Mouse (Mus musculus) CH12.LX (cell line): Measurements from ENCODE around the gene Dner.

Experiments used
- CTCF ChIP-seq, 2 experiments: IDR thresholded peaks in 1 of 2; conservative IDR thresholded peaks in 1 of 2; 2 replicates each; pipeline ENCODE4 v1.5.1; 2011 to 2012; ENCODE audit warnings: low read depth in 2 of 2, low read length in 2 of 2, improper control_type of control experiment in 1 of 2, inconsistent platforms in 1 of 2, mild to moderate bottlenecking in 1 of 2, moderate library complexity in 1 of 2
- E2F4 ChIP-seq: IDR thresholded peaks from 2 replicates; pipeline ENCODE4 v1.6.1; 2011; ENCODE audit warnings: low read depth, low read length, improper control_type of control experiment; ENCODE audit not compliant: insufficient replicate concordance
- ETS1 ChIP-seq: conservative IDR thresholded peaks from 2 replicates; pipeline ENCODE4 v1.6.1; 2012; ENCODE audit warnings: low read depth, mild to moderate bottlenecking, inconsistent platforms, low read length, improper control_type of control experiment, moderate library complexity
- GABPA ChIP-seq: IDR thresholded peaks from 2 replicates; pipeline ENCODE4 v1.6.1; 2012; ENCODE audit warnings: low read depth, low read length, improper control_type of control experiment, inconsistent platforms; ENCODE audit not compliant: insufficient replicate concordance
- MAFK ChIP-seq: IDR thresholded peaks from 2 replicates; pipeline ENCODE4 v1.6.1; 2011; ENCODE audit warnings: low read length, improper control_type of control experiment; ENCODE audit not compliant: insufficient replicate concordance
- MAZ ChIP-seq: IDR thresholded peaks from 2 replicates; pipeline ENCODE4 v1.6.1; 2012; ENCODE audit warnings: low read depth, mild to moderate bottlenecking, inconsistent platforms, low read length, improper control_type of control experiment, moderate library complexity
- POLR2A ChIP-seq: IDR thresholded peaks from 2 replicates; pipeline ENCODE4 v1.6.1; 2011; ENCODE audit warnings: low read depth, mild to moderate bottlenecking, improper control_type of control experiment, low read length
- ZC3H11A ChIP-seq: IDR thresholded peaks from 2 replicates; pipeline ENCODE4 v1.6.1; 2012; ENCODE audit warnings: low read depth, mild to moderate bottlenecking, inconsistent platforms, low read length, improper control_type of control experiment
- ZKSCAN1 ChIP-seq: IDR thresholded peaks from 2 replicates; pipeline ENCODE4 v1.6.1; 2012; ENCODE audit warnings: low read depth, inconsistent platforms, low read length, improper control_type of control experiment, borderline replicate concordance

DNA sequence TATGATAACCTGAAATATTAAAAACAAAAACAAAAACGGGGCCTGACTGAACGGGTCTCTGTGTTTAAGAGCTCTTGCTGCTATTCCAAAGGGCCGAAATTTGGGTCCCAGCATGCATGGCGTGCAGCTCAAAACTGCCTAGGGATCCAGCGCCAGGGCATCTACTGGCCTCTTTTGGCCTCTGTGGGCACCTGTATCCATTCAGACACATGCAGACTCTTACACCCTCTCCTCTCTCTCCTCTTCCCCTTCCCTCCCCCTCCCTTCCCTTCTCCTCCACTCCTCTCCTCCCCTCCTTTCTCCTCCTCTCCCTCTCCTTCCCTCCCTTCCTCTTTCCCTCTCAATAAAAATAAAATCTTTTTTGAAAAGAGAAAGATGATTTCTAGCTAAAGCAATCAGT is 13.4 kb upstream of the Dner start:
- TF ChIP-seq POLR2A (no peak), GABPA (no peak), E2F4 (no peak), CTCF (conservative IDR thresholded peaks at IDR 0.05 in 1 of 2, IDR thresholded peaks at IDR 0.05 in 1 of 2; ENCODE audit: low read depth in 2 of 2, low read length in 2 of 2) (no peak), MAFK (no peak), MAZ (no peak), ZKSCAN1 (no peak), ZC3H11A (no peak), ETS1 (no peak)
